Mouse (Mus musculus): ENCODE data around the gene Gm42742.
A peak's percentile ranks its signal among the peaks of the same experiment; 100 is the strongest.

Gm42742 gene

DNA sequence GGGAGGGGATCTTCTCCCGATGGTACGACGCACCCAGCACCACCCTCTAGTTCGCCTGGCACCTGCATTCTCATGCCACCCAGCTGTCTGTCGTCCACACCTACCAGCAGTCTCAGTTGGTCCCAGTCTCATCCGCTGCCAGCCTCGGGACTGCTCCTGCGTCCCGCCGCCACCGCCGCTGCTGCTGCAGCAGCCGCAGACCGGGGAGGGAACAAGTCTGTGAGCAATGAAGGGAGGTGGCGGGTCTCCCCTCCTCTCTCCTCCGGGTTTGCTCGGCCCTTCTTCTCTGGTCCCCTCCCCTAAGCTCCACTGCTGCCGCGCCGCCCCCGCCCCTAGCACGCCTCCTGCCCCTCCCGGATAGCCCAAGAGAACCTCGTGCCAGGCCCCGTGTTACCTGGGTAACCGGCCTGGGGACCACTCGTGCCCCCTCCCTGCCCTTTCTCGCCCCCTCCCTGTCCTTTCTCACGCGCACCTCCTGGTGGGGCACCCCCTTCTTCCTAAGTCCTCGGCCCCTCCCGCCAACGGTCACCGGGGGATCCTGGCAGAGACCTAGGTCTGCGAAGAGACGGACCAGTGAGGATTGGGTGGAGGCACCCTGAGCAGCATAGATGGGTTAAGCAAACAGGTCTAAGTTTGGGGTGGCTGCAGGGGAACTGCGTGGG lies at the start of gene Gm42742, which contains the start of gene Prrt2:
Gene Gm42742, minus strand, starts transcription at position 197 of the 662 bp plus-strand sequence.
Gene Prrt2, minus strand, starts transcription at position 311 of the 662 bp plus-strand sequence.
- DNase-seq (ENCODE audit: extremely low spot score, low read depth, low spot score) = no peak

DNA sequence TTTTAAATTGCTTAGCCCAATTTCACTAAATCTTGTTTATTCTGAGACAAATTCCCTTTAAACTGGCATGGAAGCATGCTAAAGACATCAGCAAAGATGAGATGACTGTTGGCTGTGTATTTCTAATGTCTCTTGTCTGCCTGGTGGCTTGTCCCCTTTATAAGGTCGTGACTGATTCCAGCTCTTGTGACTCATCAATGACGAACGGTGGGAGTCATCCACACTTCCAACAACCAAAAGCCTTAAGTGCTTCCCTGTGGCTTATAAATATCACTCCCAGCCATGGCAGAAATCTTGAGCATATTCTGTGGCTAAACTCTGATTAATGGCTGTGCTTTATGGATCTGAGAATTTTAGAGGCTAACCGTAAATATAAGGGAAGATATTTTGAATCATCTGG lies 45.4 kb upstream of the Gm42742 start:
- DNase-seq (ENCODE audit: extremely low spot score, low read depth, low spot score) = no peak

- no peak for DNase-seq (ENCODE audit: extremely low spot score, low read depth, low spot score)
These were observed 44.6 kb upstream of the Gm42742 start for GRCm38 (mm10) chr7:127065538-127065937.

DNA sequence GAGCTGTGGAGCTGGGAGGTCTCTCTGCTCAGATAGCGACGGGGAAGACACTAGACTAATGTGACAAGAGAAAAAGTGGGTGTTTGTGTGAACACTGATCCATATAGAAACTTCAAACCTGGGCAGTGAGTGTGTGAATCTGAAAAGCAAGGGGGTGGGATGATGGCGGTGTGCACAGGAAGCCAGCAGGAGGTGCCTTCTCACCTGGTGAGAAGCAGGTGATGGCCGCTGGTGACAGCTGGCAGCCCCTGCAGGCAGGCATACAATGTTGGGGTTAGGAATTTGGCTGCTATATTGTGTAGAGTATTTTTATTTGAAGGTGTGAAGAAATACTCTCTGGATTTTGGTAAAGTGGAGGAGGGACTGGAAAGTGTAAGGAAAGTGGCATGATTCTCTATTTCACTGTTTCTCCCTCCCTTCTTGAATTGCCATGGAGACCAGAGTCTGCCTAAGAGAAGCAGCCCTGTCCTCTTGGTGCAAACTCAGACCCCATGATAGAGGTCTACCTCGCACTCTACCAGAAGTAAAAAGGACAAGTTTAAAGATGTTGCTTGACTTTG lies 34.2 kb upstream of the Gm42742 start:
- no peak for DNase-seq (ENCODE audit: extremely low spot score, low read depth, low spot score)

GRCm38 (mm10) chr7:127041851-127042672 lies 21.2 kb upstream of the Gm42742 start, which contains the start of gene Kif22:
TSS of gene Kif22 (minus strand) at chr7:127042471.
- peak; percentile 77 for DNase-seq (ENCODE audit: extremely low spot score, low read depth, low spot score)

DNA sequence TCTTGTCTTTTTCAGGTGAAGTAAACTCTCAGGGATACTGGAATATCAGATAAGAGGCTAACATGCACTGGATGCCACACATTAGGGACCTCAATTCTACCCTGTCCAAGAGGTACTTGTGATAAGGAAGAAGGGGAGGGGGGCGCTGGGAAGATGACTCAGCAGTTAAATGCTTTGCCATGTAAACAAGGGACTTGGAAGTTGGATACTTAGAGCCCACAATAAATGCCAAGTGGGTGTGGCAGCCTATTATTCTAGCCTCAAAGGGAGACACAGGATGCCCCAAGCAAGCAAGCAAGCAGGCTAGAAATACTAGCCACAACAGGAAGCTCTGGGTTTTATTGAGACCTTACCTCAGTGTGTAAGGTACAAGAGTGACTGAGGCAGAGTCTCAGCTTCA lies 10.3 kb upstream of the Gm42742 start:
- DNase-seq (ENCODE audit: extremely low spot score, low read depth, low spot score) = no peak

- no peak for DNase-seq (ENCODE audit: extremely low spot score, low read depth, low spot score)
These were observed 9.3 kb upstream of the Gm42742 start for GRCm38 (mm10) chr7:127030172-127030571.

GRCm38 (mm10) chr7:127027885-127028284 lies 7.0 kb upstream of the Gm42742 start:
- DNase-seq (ENCODE audit: extremely low spot score, low read depth, low spot score) = no peak

- DNase-seq (ENCODE audit: extremely low spot score, low read depth, low spot score) = peak; percentile 93
These were observed 6.3 kb upstream of the Gm42742 start, which contains the start of gene Maz for GRCm38 (mm10) chr7:127026984-127027726. TSS of gene Maz (minus strand) at chr7:127027037.

GRCm38 (mm10) chr7:127026616-127026983 lies 5.7 kb upstream of the Gm42742 start:
- DNase-seq (ENCODE audit: extremely low spot score, low read depth, low spot score) = no peak

- no peak for DNase-seq (ENCODE audit: extremely low spot score, low read depth, low spot score)
These were observed 5.3 kb upstream of the Gm42742 start for GRCm38 (mm10) chr7:127026161-127026600.

DNA sequence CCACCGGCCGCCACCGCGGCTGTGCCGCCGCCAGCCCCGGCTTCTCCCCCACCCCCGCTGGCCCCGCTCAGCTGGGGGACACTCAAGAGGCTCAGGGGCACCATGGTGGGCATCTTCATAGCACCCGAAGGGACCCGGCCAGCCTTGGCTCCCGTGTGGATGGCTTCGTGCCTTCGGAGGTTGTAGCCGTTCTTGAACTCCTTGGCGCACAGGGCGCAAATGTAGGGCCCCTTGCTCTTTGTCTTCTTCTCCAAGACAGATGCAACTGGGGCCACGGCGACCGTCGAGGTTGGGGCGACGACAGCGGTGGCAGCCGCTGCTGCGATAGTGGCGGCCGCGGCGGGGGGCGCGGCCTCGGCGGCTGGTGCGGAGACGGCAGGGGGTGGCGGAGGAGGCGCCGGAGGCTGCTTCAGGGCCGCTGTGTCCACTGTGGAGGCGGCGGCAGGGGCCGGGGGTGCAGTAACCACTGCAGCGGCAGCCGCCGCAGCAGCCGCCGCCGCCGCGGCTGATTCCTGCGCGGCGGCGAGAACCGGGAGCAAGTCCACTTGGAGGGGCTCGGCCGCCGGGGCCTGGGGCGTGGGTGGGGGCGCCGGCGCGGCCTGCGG lies 4.8 kb upstream of the Gm42742 start:
- DNase-seq (ENCODE audit: extremely low spot score, low read depth, low spot score) = no peak

DNA sequence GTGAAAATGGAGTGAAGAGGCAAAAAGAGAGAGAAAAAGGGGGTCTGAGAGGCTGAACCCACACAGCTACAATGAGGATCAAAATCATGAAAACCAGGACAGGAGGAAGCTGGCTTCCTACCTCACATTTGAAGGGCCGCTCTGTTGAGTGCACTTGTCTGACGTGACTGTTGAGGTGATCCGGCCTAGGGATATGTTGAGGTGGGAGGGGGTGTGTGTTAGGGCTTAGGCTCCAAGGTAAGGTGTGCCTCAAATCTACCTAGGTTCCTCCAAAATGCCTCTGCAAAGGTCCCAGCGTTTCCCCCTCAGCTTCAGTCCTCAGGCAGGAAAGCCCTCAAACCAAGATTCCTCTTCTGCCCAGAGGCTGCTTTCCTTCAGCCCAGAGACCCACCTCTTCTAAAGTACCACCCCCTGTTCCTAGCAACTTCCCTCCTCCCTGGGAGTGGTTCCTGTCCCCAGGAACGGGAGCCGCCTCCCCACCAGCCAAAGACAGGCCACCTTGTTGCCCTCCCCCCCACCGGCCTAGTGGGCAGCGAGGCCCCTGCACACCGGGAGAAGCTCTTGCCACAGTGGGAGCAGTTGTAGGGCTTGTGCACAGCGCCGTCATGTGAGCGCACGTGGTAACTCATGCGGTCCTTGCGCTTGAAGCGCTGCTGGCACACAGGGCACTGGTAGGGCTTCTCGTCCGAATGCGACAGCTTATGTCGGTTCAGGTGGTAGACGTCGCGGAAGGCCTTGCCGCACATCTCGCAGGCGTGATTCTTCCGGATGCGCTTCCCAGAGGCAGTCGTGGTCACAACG lies 4.1 kb upstream of the Gm42742 start:
- DNase-seq (ENCODE audit: extremely low spot score, low read depth, low spot score) = no peak

GRCm38 (mm10) chr7:127023896-127024690 lies 3.2 kb upstream of the Gm42742 start:
- no peak for DNase-seq (ENCODE audit: extremely low spot score, low read depth, low spot score)

DNA sequence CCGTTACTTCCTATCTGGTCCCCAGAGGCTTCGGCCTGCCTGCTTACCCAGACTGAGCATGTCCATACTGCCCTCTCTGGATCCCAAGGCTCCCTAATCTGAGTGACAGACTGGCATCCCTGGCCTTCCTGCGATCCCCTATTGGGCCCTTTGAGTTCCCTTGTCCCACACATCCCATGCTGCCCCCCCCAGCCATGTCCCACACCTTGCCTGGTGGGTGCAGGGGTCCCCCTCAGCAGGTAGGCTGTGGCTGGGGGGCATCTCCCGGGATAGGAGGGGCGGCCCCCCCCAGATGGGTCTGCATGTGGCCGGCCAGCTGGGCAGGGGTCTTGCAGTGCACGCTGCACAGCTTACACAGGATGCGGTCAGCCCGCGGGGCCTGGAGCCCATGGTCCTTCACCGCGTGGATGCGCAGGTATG lies 2.4 kb upstream of the Gm42742 start:
- no peak for DNase-seq (ENCODE audit: extremely low spot score, low read depth, low spot score)

DNA sequence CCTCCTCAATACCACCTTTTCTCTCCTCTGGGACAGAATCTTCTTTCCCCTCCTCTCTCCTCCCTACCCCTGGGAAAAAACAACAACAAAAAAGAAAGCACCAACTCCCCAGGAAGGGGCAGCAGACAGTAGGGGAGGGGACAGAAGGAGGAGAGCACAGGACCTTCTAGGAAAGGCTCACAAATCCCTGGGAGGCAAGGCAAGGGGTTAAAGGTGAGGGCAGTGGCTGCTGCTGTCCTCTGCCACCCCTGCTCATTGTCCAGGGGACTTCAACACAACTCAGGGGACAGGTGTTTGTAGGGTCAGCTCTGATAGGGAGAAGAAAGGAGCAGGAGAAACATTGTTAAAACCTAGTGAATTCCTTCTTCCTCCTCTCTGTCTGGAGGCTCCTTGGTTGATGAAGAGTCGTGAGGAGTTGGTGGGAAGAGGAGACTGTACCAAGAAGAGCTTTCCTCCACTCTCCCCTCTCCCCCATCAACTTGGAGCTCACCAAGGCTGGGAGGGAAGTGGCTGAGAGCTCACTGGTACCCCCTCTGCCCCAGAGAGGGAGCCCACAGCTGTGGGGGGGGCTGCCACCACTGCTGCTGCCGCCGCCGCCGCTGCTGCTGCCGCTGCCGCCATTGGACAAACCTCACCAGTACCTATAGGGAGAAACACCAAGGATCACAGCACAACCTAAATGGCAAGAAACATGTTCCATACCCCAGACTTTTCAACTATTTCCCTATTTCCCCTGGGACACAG lies 1.8 kb upstream of the Gm42742 start:
- DNase-seq (ENCODE audit: extremely low spot score, low read depth, low spot score) = no peak

DNA sequence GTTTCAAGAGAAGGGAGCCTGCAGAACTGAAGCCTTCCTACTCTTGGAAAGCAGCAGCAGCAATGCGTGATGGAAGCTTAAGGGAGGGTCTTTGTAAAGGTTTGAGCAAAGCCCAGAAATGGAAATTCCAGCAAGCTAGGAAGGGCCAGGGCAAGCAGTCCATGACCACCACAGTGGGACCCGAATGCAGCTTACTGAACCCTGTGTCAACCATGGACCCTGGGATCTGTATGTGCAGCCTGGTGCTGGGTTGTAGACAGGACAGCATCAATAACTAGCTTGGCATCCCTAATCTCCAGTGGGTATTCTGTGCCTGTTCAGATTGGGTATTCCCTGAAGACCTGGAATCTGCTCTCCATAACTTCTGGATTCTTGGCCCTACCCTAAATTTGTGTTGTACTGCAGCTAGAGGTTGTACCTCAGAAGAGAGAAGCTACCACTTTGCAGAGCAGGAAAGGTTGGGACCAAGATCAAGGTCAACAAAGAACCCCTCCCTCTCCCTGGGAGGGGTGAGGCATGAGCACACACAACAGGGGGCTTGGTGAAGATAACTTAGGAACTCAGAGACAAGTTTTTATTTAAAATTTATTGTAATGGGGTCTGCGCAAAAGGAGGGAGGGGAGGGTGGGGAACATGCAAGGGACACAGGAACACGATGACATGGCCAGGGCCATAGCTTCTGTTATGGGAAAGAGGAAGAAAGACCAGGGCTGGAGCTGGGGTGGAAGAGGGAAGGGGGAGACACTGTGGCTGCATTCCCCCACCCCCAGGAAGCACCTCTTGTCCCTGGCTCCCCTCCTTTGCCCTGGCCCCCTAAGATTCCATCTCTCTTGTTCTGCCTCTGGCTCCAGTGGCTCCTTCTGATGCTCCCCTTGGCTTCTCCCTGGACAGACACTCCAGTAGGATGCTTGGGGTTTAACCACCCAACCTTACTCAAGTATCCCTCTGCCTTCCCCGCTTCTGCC lies 948 bp upstream of the Gm42742 start:
- DNase-seq (ENCODE audit: extremely low spot score, low read depth, low spot score) = no peak

All from hindlimb bud, embryonic 11.5 days (tissue).